Mouse (Mus musculus): ENCODE data around the gene Auts2.

Gene Auts2

GRCm38 (mm10) chr5:131494564-131494963, 1048.6 kb downstream of the Auts2 start:
- in situ Hi-C loops (cut with MboI; ENCODE audit: low sequenced_read_pairs), result no loop called here

GRCm38 (mm10) chr5:131492535-131492934, 1050.6 kb downstream of the Auts2 start:
- in situ Hi-C loops (cut with MboI; ENCODE audit: low sequenced_read_pairs), result no loop called here

GRCm38 (mm10) chr5:131491843-131492242, 1051.3 kb downstream of the Auts2 start:
- in situ Hi-C loops (cut with MboI; ENCODE audit: low sequenced_read_pairs), result no loop called here

DNA sequence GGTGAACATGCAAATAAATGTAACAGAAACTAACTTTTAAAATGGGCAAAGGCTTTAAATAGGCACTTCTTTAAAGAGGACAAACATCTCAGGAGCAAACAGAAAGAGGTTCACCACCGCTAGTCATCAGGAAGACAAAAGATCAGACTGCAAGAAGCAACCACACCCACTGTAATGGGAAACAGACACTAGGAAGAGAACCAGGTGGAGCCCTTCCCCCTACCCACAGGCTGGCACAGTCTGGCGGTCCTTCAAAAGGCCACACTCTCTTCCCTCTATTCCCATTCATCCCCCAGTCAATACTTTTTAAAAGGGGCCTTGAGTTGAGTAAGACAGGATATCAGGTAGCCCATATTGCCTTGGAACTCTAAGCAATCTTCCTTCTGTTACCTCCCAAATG, 1052.3 kb downstream of the Auts2 start:
- in situ Hi-C loops (cut with MboI; ENCODE audit: low sequenced_read_pairs), result no loop called here

DNA sequence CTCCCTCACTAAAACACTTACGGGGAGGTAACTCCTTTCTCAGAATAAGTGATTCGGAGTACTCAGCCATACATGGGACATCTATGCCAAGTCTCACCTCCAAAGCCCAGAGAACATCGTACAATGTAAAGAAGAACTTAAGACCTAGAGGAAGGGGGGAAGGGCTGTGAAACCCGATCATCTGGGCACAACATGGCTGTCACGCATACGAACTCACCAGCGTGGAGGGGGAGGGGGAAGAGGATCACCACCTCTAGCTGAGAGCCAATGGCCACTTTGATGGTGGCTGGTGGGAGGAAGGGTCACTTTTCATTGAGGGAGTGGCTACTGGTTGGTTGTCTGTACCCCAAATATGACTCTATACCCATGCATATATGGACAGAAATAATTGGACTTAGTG, 1053.3 kb downstream of the Auts2 start:
- in situ Hi-C loops (cut with MboI; ENCODE audit: low sequenced_read_pairs), result no loop called here

DNA sequence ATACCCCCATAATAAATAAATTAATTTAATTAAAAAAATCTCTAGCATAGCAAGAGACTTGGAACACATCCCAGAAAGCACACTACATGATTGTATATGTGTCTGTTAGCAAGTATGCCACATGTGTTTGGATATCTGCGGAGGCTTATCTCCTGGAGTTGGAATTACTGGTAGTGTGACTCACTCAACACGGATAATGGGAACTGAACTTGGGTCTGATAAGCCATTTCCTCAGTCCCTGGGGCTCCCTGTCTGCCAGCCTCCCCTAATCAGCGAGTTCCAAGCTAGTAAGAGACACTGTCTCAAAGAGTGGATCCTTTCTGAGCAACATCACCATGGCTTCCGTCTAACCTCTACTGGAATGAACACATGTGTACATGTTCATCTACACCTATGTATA, 1056.6 kb downstream of the Auts2 start:
- in situ Hi-C loops (cut with MboI; ENCODE audit: low sequenced_read_pairs), result no loop called here

- in situ Hi-C loops (cut with MboI; ENCODE audit: low sequenced_read_pairs), result no loop called here
Observed at GRCm38 (mm10) chr5:131475278-131475677, 1067.9 kb downstream of the Auts2 start.

DNA sequence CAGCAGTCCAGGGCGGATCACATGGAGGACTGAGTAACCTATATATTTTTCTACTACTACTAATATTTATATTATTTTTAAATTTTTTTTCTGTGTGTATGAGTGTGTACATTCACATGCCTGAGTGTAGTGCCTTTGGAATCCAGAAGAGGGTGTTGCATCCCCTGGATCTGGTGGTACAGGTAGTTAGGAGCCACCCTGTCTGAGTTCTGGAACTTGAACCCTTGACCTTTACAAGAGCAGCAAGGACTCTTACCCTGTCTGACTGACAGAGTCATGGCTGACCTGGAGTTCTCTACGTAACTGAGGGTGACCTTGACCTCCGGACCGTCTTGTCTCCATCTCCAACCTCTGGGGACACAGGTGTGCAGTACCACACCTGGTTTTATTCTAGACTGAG, 1074.5 kb downstream of the Auts2 start:
- in situ Hi-C loops (cut with MboI; ENCODE audit: low sequenced_read_pairs), result no loop called here

- in situ Hi-C loops (cut with MboI; ENCODE audit: low sequenced_read_pairs), result no loop called here
Observed at GRCm38 (mm10) chr5:131466131-131466530, 1077.0 kb downstream of the Auts2 start.

DNA sequence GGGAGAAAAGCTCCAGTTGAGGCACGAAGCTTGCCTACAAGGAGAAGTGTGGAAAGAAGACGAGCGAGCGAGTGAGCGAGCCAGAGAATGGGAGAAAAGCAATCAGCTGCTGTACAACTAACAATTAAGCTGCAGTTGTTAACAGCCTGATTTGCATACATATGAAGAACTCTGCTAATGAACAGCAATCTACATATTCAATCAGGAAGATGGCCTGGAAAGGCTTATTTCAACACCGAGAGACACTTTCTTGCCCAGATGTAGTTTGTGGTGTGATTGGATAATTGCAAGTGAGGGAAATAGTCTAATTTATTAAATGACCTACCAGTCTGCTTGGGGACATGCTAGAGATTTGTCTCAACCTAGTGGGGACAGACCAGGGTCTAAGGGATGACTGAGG, 1079.7 kb downstream of the Auts2 start:
- in situ Hi-C loops (cut with MboI; ENCODE audit: low sequenced_read_pairs), result no loop called here

- in situ Hi-C loops (cut with MboI; ENCODE audit: low sequenced_read_pairs), result no loop called here
Observed at GRCm38 (mm10) chr5:131459951-131460350, 1083.2 kb downstream of the Auts2 start.

GRCm38 (mm10) chr5:131459549-131459948, 1083.6 kb downstream of the Auts2 start:
- in situ Hi-C loops (cut with MboI; ENCODE audit: low sequenced_read_pairs), result no loop called here

DNA sequence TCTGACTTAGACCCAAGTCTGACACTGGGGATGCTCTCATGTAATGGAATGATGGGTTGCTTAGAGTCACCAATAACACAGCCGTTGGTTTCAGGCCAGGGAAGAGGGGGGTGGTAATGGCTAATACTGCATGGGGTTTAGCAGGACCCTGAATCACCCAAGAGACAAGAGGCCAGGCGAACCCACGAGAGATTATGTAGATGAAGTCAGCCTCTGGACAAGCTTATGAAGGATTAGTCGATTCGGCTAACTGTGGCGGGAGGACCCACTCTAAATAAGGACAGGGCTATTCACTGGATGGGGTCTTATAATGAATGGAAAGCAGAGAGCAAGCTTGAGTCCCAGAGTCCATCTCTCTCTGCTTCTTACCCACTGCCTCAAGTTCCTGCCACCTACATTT, 1084.4 kb downstream of the Auts2 start:
- in situ Hi-C loops (cut with MboI; ENCODE audit: low sequenced_read_pairs), result no loop called here

DNA sequence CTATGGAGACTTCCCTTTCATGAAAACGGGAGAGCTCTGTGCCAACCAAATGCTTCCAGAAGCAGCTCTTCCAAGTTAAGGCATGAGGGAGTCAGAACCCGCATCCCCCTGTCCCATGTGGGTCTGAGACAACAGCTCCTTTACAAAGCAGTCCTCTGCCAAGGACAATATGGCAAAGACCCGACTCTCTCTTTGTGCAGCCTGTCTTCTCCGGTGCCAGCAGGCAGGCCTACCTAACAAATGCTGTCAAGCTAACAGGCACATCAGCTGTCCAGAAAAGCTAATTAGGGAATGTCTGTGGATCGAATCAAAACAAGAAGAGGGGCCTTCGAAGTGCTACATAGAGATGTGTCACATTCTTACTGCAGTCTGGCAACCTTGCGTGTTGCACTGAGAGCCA, 1085.1 kb downstream of the Auts2 start:
- in situ Hi-C loops (cut with MboI; ENCODE audit: low sequenced_read_pairs), result no loop called here

DNA sequence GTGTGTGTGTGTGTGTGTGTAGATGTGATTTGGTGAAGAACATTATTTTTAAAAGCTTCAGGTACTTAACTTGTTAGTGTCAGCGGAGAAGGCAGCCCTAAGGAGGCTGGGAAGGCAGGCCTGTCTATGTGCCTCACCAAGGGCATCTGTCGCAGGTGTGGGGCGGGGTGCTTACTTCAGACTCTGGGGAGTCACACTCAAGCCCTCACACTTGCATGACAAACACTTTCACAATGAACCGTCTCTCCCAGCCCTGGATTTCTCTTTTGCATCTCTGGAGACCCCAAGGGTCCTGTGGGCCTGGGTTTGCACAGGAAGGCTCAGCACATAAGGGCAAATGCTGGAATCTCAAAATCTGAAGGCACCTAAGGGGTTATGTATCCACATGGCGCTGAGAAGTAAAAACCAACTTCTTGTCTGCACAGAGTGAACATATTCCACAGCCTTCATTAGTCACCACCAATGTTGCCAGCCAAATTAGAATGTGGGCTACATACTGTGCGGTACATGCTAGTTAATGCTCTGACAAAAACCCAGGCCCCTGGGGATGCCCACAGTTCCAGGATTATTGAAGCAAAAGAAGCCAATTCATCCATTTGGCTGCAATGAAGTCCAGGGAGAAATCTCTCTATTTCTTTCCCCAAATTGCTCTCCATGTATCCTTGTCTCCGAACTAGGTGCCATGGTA, 1093.8 kb downstream of the Auts2 start:
- in situ Hi-C loops (cut with MboI; ENCODE audit: low sequenced_read_pairs), result no loop called here

GRCm38 (mm10) chr5:131435239-131435876, 1107.8 kb downstream of the Auts2 start:
- in situ Hi-C loops (cut with MboI; ENCODE audit: low sequenced_read_pairs), result no loop called here

GRCm38 (mm10) chr5:131433291-131433690, 1109.9 kb downstream of the Auts2 start:
- in situ Hi-C loops (cut with MboI; ENCODE audit: low sequenced_read_pairs), result no loop called here

- in situ Hi-C loops (cut with MboI; ENCODE audit: low sequenced_read_pairs), result no loop called here
Observed at GRCm38 (mm10) chr5:131431896-131432295, 1111.2 kb downstream of the Auts2 start.

DNA sequence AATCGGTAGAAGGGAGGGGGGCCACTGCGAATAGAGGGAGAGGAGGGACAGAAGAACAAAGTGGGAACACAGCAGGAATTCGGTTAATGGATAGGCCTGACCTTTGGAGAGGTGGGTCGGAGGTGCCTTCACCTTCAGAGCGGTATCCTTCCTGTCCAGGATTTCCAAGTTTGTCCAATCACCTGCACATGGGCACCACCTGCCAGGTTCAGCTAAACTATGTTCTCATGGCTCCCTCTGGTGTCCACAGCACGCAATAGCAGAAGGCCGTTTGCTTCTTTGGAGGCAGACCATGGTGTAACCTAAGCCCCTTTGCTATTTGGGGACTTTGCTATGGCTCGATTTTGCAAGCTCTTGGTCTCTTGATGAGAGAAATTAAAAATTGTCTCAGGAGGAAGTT, 1113.0 kb downstream of the Auts2 start:
- in situ Hi-C loops (cut with MboI; ENCODE audit: low sequenced_read_pairs), result no loop called here

DNA sequence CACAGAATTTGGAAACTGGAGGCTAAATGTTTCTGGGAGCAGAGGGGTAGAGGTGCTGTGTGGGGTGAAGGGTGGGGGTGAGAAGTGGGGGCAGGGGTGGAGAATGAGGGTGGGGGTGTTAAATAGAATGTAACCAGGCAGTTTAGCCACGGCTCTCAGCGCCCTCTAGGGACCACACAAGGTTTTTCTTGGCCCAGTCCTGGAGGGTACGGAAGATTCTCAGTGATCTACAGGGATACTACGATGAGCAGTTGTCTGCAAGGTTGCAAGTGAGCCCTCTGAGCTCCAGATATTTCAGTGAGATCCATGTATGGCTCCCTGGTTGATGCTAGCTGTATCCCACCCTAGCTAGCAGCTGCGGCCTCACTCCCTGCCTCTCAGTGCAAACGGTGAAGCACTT, 1113.6 kb downstream of the Auts2 start:
- in situ Hi-C loops (cut with MboI; ENCODE audit: low sequenced_read_pairs), result no loop called here

DNA sequence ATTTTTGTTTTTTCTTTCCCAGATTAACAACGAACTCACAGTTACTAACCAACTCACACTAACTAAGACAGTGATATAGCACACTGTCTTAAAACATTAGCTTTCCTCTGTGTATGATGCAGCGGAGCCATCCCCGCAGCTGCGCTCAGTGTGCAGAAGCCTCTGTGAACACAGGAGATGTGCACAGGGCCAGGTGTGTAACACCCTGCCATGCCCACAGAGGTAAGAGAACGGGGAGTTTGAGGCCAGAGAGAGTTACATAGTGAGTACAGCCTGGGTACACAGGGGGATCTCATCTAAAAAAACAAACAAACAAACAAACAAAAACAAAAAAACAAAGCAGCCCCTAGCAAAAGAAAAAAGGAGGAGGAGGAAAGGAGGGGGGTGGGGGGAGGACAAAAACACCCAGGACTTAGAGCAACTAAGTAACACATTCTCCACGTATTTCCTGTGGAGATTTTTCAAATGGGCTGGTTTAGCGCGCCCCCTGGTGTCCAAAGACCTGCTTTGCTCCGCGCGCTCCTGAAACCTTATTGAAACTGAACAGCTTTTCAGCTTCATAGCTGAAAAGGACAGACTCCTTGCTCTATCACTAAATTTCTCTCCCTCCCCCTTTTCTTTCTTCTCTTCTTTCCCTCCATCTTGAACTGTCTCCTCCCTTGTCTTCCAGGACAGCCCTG, 1115.3 kb downstream of the Auts2 start:
- in situ Hi-C loops (cut with MboI; ENCODE audit: low sequenced_read_pairs), result no loop called here

- in situ Hi-C loops (cut with MboI; ENCODE audit: low sequenced_read_pairs), result no loop called here
Observed at GRCm38 (mm10) chr5:131422737-131423136, 1120.4 kb downstream of the Auts2 start.

All from CH12F3 (cell line).